Mouse (Mus musculus): ENCODE measurements around the gene Fbxo40. TPM values are rescaled to one million over a fixed set of nuclear protein-coding genes. Genes with fewer than 3 reads are reported as not detected.

Gene Fbxo40
- polyA plus RNA-seq (2012; rRNA removed): 0.26 and 0.32 TPM in 2 replicates
- 0.43 and 0.44 TPM in 2 replicates for polyA plus RNA-seq (2014; fragmentation: Nextera tagmentation; extraction: Ambion mirVana)

- H3K4me3 ChIP-seq (replicated peaks; ENCODE audit: low read length): no peak within 1 kb of the TSS
- H3K4me2 ChIP-seq (replicated peaks; ENCODE audit: low read depth, low read length, severe bottlenecking): 0 out of 2 replicates have a peak within 1 kb of the TSS, but pooled peaks have one; percentile 14
- H3K4me1 ChIP-seq (ENCODE audit: control insufficient read depth, insufficient read depth, low read length): 0 out of 2 replicates have a peak, but pooled peaks cover 3% of the 10 kb centered on the region
- 57% methylated on average over 18 of the region's 18 CpGs for WGBS
- H3K9ac ChIP-seq (ENCODE audit: low read depth, low read length, severe bottlenecking): no peak within 1 kb of the TSS
- ATAC-seq (ENCODE audit: low FRiP score, low read depth) (0 out of 2 replicates have a peak, but pooled peaks have one; percentile 20), DNase-seq (ENCODE audit: low spot score) (no peak)
- no peak within 1 kb of the TSS for H3K27ac ChIP-seq (replicated peaks; ENCODE audit: low read depth, low read length)
- H3K36me3 ChIP-seq (ENCODE audit: control insufficient read depth, insufficient read depth, low read length): no peaks in the 10 kb centered on the region
- H3K27me3 ChIP-seq (ENCODE audit: control insufficient read depth, insufficient read depth, low read length): no peaks in the 10 kb centered on the region
- TF ChIP-seq POLR2A (IDR thresholded peaks at IDR 0.05; ENCODE audit: borderline replicate concordance, extremely low read depth, insufficient read depth, insufficient read length): no peak
- H3K9me3 ChIP-seq (ENCODE audit: control insufficient read depth, low read length): no peaks in the 10 kb centered on the region
Measured at GRCm38 (mm10) chr16:36989999-36990625, at the start of gene Fbxo40. Fbxo40 (minus strand) TSS chr16:36990467.

GRCm38 (mm10) chr16:37034751-37035150, 44.5 kb upstream of the Fbxo40 start:
- peaks cover 10% of the 10 kb centered on the region for H3K36me3 ChIP-seq (ENCODE audit: control insufficient read depth, insufficient read depth, low read length)
- 95% methylated on average over 8 of the region's 8 CpGs for WGBS
- H3K4me2 ChIP-seq (replicated peaks; ENCODE audit: low read depth, low read length, severe bottlenecking): no peak overlapping the region
- H3K4me1 ChIP-seq (ENCODE audit: control insufficient read depth, insufficient read depth, low read length): no peaks in the 10 kb centered on the region
- no peak overlapping the region for H3K9ac ChIP-seq (ENCODE audit: low read depth, low read length, severe bottlenecking)
- DNase-seq (ENCODE audit: low spot score): no peak
- no peak overlapping the region for H3K4me3 ChIP-seq (replicated peaks; ENCODE audit: low read length)
- no peak for TF ChIP-seq POLR2A (IDR thresholded peaks at IDR 0.05; ENCODE audit: borderline replicate concordance, extremely low read depth, insufficient read depth, insufficient read length)
- H3K27me3 ChIP-seq (ENCODE audit: control insufficient read depth, insufficient read depth, low read length): no peaks in the 10 kb centered on the region
- no peaks in the 10 kb centered on the region for H3K9me3 ChIP-seq (ENCODE audit: control insufficient read depth, low read length)
- no peak for ATAC-seq (ENCODE audit: low FRiP score, low read depth)
- H3K27ac ChIP-seq (replicated peaks; ENCODE audit: low read depth, low read length): no peak overlapping the region

- no peak for TF ChIP-seq POLR2A (IDR thresholded peaks at IDR 0.05; ENCODE audit: borderline replicate concordance, extremely low read depth, insufficient read depth, insufficient read length)
- no peak for ATAC-seq (ENCODE audit: low FRiP score, low read depth)
- H3K36me3 ChIP-seq (ENCODE audit: control insufficient read depth, insufficient read depth, low read length): peaks cover 14% of the 10 kb centered on the region
- H3K9me3 ChIP-seq (ENCODE audit: control insufficient read depth, low read length): no peaks in the 10 kb centered on the region
- 79% methylated on average over 3 of the region's 3 CpGs for WGBS
- no peaks in the 10 kb centered on the region for H3K27me3 ChIP-seq (ENCODE audit: control insufficient read depth, insufficient read depth, low read length)
- H3K4me1 ChIP-seq (ENCODE audit: control insufficient read depth, insufficient read depth, low read length): no peaks in the 10 kb centered on the region
- no peak for DNase-seq (ENCODE audit: low spot score)
- H3K4me3 ChIP-seq (replicated peaks; ENCODE audit: low read length): no peak overlapping the region
- H3K27ac ChIP-seq (replicated peaks; ENCODE audit: low read depth, low read length): no peak overlapping the region
- no peak overlapping the region for H3K9ac ChIP-seq (ENCODE audit: low read depth, low read length, severe bottlenecking)
- H3K4me2 ChIP-seq (replicated peaks; ENCODE audit: low read depth, low read length, severe bottlenecking): no peak overlapping the region
Measured at GRCm38 (mm10) chr16:37031996-37032395, 41.7 kb upstream of the Fbxo40 start.

GRCm38 (mm10) chr16:37027581-37027980, 37.3 kb upstream of the Fbxo40 start:
- H3K4me1 ChIP-seq (ENCODE audit: control insufficient read depth, insufficient read depth, low read length): no peaks in the 10 kb centered on the region
- WGBS: 77% methylated on average over 3 of the region's 3 CpGs
- H3K4me2 ChIP-seq (replicated peaks; ENCODE audit: low read depth, low read length, severe bottlenecking): no peak overlapping the region
- peaks cover 6% of the 10 kb centered on the region for H3K36me3 ChIP-seq (ENCODE audit: control insufficient read depth, insufficient read depth, low read length)
- no peak overlapping the region for H3K9ac ChIP-seq (ENCODE audit: low read depth, low read length, severe bottlenecking)
- H3K27me3 ChIP-seq (ENCODE audit: control insufficient read depth, insufficient read depth, low read length): no peaks in the 10 kb centered on the region
- no peak overlapping the region for H3K4me3 ChIP-seq (replicated peaks; ENCODE audit: low read length)
- no peak for ATAC-seq (ENCODE audit: low FRiP score, low read depth)
- TF ChIP-seq POLR2A (IDR thresholded peaks at IDR 0.05; ENCODE audit: borderline replicate concordance, extremely low read depth, insufficient read depth, insufficient read length): no peak
- no peak overlapping the region for H3K27ac ChIP-seq (replicated peaks; ENCODE audit: low read depth, low read length)
- DNase-seq (ENCODE audit: low spot score): no peak
- no peaks in the 10 kb centered on the region for H3K9me3 ChIP-seq (ENCODE audit: control insufficient read depth, low read length)

GRCm38 (mm10) chr16:37012336-37012735, 22.1 kb upstream of the Fbxo40 start:
- Histone ChIP-seq H3K27ac (replicated peaks; ENCODE audit: low read depth, low read length) (no peak overlapping the region), H3K4me1 (ENCODE audit: control insufficient read depth, insufficient read depth, low read length) (peaks cover 8% of the 10 kb centered on the region), H3K27me3 (ENCODE audit: control insufficient read depth, insufficient read depth, low read length) (no peaks in the 10 kb centered on the region), H3K4me2 (replicated peaks; ENCODE audit: low read depth, low read length, severe bottlenecking) (peak overlapping the region; percentile 81), H3K4me3 (replicated peaks; ENCODE audit: low read length) (peak overlapping the region; percentile 80), H3K9ac (ENCODE audit: low read depth, low read length, severe bottlenecking) (peak overlapping the region; percentile 75), H3K36me3 (ENCODE audit: control insufficient read depth, insufficient read depth, low read length) (no peaks in the 10 kb centered on the region), H3K9me3 (ENCODE audit: control insufficient read depth, low read length) (no peaks in the 10 kb centered on the region)
- no peak for TF ChIP-seq POLR2A (IDR thresholded peaks at IDR 0.05; ENCODE audit: borderline replicate concordance, extremely low read depth, insufficient read depth, insufficient read length)
- ATAC-seq (ENCODE audit: low FRiP score, low read depth) (no peak), DNase-seq (ENCODE audit: low spot score) (no peak)
- WGBS: 65% methylated on average over 5 of the region's 5 CpGs
